Mouse (Mus musculus) Patski (cell line): ENCODE measurements around the gene Igfbp4. TPM values are rescaled to one million over a fixed set of nuclear protein-coding genes. Genes with fewer than 3 reads are reported as not detected.

ENCODE experiments used
- ATAC-seq: fragments of 100-300 bp; one replicate; pipeline ENCODE4 v1.8.0; 2021
- CTCF ChIA-PET: fragments of 350-600 bp; sonication (Branson Sonifier 250); formaldehyde crosslinking; loops from one replicate; lab custom pipeline; 2022; ENCODE audit warnings: inconsistent platforms; lab: Charles Lee
- POLR2A ChIA-PET: fragments of 350-600 bp; sonication (Branson Sonifier 250); formaldehyde crosslinking; loops from one replicate; lab custom pipeline; 2022; ENCODE audit warnings: antibody characterized with exemption, inconsistent platforms; lab: Charles Lee
- DNase-seq: peaks from one replicate; pipeline ENCODE4 v3.0.0-alpha.2; 2011; ENCODE audit warnings: low read depth, low spot score
- H3K27me3 ChIP-seq: fragments of 371-371 bp; one replicate; pipeline ENCODE4 v1.5.1; 2021
- CTCF ChIP-seq: fragments of 100-300 bp; IDR thresholded peaks from one replicate; pipeline ENCODE4 v1.5.1; 2021
- in situ Hi-C: fragments of 300-500 bp; cut with MboI; formaldehyde crosslinking; loops from 3 replicates; pipeline ENCODE4 v1.11.1; 2018; ENCODE audit warnings: low pct_unique_long_range_greater_than_20kb, mixed read lengths
- polyA plus RNA-seq: library from polyadenylated mRNA; unstranded; gene quantifications from one replicate; pipeline ENCODE4 v1.2.3, GENCODE M21; 2021

Igfbp4 gene
- polyA plus RNA-seq, 1 experiment from 2014 or later: 3.0 TPM

DNA sequence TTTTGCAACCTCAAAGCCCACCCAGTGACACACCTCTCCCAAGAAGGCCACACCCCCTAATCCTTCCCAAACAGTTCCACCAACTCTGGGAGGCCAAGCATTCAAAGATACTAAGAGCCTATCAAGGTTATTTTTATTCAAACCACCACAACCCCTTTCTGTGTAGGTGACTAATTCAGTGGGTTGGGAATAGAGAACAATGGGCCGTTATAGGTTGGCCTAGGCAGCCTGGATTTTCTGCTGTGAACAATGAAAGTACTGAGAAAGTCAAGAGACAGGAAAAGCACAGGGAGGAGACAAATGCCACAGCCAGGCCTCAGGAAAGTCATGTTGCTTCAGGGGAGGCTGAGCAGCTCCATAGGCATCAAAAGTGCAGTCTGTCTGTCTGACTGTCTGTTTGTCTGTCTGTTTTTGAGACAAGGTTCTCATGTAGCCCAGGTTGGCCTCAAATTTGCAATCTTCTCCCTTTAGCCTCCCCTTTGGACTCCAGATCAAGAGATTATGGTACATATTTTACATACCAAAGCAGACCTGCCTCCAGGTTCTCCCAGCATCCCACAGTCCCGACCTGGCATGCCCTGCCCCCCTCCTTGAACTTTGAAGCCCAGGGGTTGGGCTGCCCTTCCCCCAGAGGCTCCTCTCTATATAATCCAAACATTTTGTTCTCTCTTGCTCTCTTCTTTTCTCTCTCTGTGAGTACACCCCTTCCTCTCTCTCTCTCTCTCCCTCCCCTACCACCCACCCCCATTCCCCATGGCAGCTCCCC, 54.0 kb downstream of the Igfbp4 start:
- DNase-seq: no peak
- H3K27me3 ChIP-seq: no peaks in the 10 kb centered on the region
- TF ChIP-seq CTCF: no peak
- in situ Hi-C loops: no loop called here
- no peak for ATAC-seq
- ChIA-PET POLR2A (no interaction called here), CTCF (no interaction called here)

DNA sequence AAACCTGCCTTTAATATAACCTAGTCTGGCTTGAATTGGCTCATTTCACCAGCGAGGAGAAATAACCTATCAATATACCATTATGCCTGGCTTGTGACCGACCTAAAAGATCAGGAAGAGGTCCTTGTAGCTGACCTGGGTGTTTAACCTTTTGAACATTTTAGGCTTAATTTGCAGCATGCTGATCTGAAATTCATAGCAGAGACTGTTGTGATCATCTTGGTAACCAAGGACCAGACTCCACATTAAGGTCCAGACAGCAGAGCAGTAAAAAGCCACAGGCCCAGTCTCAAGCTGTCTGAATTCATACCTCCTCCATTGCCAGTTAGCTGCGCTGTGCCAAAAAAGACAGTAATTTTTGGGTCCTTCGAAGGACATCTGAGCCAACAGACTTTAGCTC, 54.7 kb downstream of the Igfbp4 start:
- ATAC-seq: no peak

DNA sequence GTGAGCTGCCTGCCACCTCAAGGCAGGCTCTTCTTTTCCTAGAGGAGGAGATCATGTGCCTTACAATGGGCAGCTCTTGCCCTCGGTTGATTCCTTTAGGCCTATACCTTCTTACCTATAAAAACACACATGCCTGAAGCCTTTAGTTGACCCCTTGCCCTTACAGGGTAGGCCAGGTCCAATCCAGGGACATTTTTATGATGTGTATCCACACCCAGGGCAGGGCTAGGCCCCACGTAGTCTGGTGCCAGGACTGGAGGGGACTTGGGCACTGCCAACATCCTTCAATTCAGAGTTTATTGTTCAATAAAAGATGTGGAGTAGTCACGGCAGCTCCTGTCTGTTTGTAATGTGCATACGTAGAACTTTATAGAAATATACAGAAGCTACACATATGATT, 55.4 kb downstream of the Igfbp4 start:
- in situ Hi-C loops: no loop called here
- ATAC-seq: no peak
- no peak for DNase-seq
- ChIA-PET CTCF (interaction anchor here (1.3 kb wide), 2 partner anchors 9 to 12 kb away, joined by 3 read pairs; no protein-coding TSS in a partner anchor), POLR2A (no interaction called here)
- H3K27me3 ChIP-seq: no peaks in the 10 kb centered on the region
- TF ChIP-seq CTCF: no peak

More for the DNA sequence above, 54.7 kb downstream of the Igfbp4 start:
- H3K27me3 ChIP-seq: no peaks in the 10 kb centered on the region
- in situ Hi-C loops: no loop called here
- TF ChIP-seq CTCF: no peak
- CTCF ChIA-PET: interaction anchor here (1.3 kb wide), 2 partner anchors 10 to 12 kb away, joined by 3 read pairs; no protein-coding TSS in a partner anchor
- POLR2A ChIA-PET: no interaction called here
- no peak for DNase-seq

DNA sequence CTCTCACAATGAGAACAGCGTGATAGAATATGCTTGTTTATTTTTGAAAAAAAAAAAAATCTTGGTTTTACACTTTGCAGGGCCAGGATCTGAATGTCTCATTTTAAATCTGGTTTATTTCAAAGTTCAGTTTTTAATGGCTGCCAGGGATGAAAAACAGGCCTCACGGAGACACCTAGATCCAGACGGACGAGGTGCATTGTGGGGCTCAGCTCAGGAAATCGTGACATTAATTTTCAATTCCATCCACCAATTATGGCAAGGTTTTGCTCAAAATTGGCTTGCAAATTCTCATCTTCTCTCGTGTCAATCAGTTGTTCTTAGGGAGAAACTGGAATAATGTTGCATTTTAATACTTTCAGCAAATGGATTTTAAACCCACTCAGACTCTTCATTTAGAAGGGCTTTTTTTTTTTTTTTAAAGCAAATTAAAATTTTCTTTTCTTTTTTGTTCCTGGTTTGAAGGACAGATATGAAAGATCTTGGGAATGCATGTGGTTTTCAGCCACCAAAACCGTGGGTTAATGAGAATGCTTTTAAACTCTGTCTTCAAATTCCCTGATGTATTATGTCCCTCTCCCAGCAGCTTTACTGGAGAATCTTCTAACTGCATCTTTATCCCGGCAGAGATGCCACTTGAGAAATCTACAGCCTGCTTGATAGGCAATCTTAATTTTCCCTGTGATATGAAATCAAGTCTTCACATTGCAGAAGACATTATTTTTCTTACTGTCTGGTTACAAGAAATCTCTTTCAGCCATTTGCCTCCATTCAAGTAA, 56.1 kb downstream of the Igfbp4 start:
- DNase-seq (no peak), ATAC-seq (no peak)
- POLR2A ChIA-PET: no interaction called here
- in situ Hi-C loops: no loop called here
- CTCF ChIA-PET: interaction anchor here (1.3 kb wide), 2 partner anchors 8 to 11 kb away, joined by 3 read pairs; no protein-coding TSS in a partner anchor
- TF ChIP-seq CTCF: no peak
- no peaks in the 10 kb centered on the region for H3K27me3 ChIP-seq

DNA sequence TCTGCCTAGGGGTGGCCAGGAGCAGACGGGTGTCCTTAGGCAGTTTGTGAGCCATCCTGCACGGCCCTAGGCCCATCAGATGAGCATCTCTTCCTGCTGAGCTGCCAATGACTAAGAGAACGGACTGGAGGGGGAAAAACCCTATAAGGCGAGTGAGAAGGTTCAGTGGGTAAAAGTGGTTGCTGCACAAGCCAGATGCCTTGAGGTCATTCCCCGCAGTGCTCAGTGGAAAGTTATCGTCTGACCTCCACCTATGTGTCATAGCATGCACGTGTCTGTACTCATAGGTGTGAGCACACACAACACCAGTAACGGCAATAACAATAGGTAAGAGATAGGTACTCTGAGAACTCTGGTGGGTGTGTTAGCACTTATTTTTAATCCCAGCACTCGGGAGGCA, 57.9 kb downstream of the Igfbp4 start:
- in situ Hi-C loops: no loop called here
- POLR2A ChIA-PET: no interaction called here
- CTCF ChIA-PET: no interaction called here
- ATAC-seq (no peak), DNase-seq (no peak)
- TF ChIP-seq CTCF: no peak
- no peaks in the 10 kb centered on the region for H3K27me3 ChIP-seq

DNA sequence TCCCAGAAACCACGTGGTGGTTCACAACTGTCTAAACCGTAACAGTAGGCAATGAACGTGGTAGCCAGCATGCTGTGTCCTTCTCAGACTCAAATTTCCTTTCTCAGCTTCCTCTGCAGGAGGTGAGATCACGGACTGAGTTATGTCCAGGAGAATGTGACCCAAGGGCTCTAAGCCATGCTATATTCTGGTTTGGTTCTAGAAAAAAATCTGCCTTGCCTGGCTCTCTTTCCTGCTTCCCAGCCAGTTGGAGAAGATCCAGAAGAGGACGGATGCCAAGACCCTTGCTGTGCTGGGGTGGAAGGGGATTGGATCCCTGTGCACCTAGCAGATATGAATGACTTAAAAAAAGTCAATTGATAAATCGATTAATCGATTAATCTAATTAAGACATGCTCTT, 58.5 kb downstream of the Igfbp4 start:
- H3K27me3 ChIP-seq: no peaks in the 10 kb centered on the region
- POLR2A ChIA-PET: interaction anchor here (0.6 kb wide), 1 partner anchor 55 kb away, joined by 4 read pairs; no protein-coding TSS in a partner anchor
- in situ Hi-C loops: no loop called here
- CTCF ChIA-PET: no interaction called here
- DNase-seq: no peak
- TF ChIP-seq CTCF: no peak
- ATAC-seq: no peak

DNA sequence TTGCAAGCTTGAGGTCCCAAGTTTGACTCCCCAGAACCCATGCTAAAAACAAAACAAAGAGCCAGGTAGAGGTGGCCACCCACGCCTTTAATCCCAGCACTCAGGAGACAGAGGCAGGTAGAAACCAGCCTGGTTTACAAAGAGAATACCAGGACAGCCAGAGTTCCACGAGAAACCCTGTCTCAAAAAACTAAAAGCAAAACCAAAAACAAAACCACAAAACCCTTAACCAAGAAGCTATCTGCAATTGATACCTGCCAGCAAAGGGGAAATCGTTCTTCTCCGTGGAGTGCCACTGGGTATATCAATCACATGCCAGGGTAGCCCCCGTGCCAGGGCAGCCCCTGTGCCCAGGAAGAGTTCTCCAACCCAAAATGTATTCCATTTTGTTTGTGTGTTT, 59.2 kb downstream of the Igfbp4 start:
- in situ Hi-C loops: no loop called here
- no peaks in the 10 kb centered on the region for H3K27me3 ChIP-seq
- TF ChIP-seq CTCF: no peak
- ChIA-PET CTCF (no interaction called here), POLR2A (interaction anchor here (0.6 kb wide), 1 partner anchor 56 kb away, joined by 4 read pairs; no protein-coding TSS in a partner anchor)
- DNase-seq (no peak), ATAC-seq (no peak)

DNA sequence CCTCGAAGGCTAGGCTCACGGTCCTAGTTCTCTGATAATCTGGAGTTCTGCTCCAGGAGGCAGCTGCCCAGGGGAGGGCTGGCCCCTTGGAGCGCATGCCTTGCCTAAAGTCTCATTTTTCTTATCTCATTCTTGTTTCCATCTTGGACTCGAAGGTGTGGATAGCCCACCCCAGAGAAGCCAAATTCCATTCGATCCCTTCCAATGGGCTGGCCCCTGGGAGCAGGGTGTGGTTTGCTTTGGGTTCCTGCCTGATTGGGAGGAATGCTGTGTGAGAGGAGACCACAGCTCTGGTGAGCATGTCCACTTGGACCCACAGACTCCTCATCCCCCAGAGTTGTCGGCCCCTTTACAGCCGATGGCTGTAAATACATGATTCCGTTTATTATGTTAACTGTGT, 60.6 kb downstream of the Igfbp4 start:
- TF ChIP-seq CTCF: no peak
- ATAC-seq: no peak
- ChIA-PET POLR2A (no interaction called here), CTCF (no interaction called here)
- no peak for DNase-seq
- in situ Hi-C loops: no loop called here
- H3K27me3 ChIP-seq: no peaks in the 10 kb centered on the region

DNA sequence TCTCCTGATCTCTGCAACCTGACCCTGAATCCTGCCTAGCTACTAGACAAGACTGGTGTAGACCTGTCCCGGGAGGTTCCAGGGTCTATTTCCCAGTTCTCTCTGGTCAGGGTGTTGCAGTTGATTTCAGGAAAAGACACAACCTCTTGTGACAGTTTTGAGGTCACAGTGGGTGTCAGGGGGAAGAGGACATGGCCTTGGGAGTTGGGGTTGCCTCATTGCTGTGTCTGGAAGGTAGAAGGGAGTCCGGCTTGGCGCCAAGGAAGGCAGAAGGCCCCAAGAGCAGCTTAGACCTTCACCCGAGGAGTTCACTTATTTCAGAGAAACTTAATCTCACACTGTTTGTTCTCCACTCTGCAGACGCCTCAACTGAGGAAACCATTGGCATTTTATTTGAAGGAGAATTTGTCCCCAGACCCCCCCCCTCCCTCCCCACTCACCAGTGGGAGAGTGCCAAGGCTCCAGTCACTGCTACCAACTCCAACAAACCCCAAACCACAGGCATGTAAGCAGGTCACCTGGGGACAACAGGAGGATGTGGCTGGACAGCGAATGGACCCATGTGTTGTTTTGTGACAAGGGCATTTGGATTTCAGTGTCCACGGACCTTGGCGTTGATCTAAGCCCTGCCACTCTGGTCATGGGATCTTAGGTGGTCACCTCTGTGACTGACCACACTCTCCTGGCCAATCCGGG, 61.7 kb downstream of the Igfbp4 start:
- CTCF ChIA-PET: no interaction called here
- POLR2A ChIA-PET: no interaction called here
- no peak for ATAC-seq
- H3K27me3 ChIP-seq: no peaks in the 10 kb centered on the region
- no peak for TF ChIP-seq CTCF
- in situ Hi-C loops: no loop called here
- no peak for DNase-seq

Other genes starting within 250 kb of the Igfbp4 start
- 69.9 TPM for gene Msl1, start 245.7 kb upstream of the Igfbp4 start, polyA plus RNA-seq
- 39.4 TPM for gene Casc3, start 236.3 kb upstream of the Igfbp4 start, polyA plus RNA-seq
- gene Rapgefl1, start 204.5 kb upstream of the Igfbp4 start, polyA plus RNA-seq: 2.8 TPM
- gene Wipf2, start 177.6 kb upstream of the Igfbp4 start, polyA plus RNA-seq: 11.2 TPM
- 9.0 TPM for gene Cdc6, start 133.4 kb upstream of the Igfbp4 start, polyA plus RNA-seq
- 31.2 TPM for gene Rara, start 113.4 kb upstream of the Igfbp4 start, polyA plus RNA-seq
- gene Gjd3, start 58.2 kb upstream of the Igfbp4 start, polyA plus RNA-seq: 0.19 TPM
- gene Top2a, start 17.1 kb upstream of the Igfbp4 start, polyA plus RNA-seq: 139 TPM
- gene Tns4, start 48.1 kb downstream of the Igfbp4 start, polyA plus RNA-seq: not detected
- 0.12 TPM for gene Ccr7, start 113.8 kb downstream of the Igfbp4 start, polyA plus RNA-seq
- 135 TPM for gene Smarce1, start 189.8 kb downstream of the Igfbp4 start, polyA plus RNA-seq
- 0.14 TPM for gene Krt222, start 202.8 kb downstream of the Igfbp4 start, polyA plus RNA-seq
- not detected for gene Krt24, start 244.0 kb downstream of the Igfbp4 start, polyA plus RNA-seq